Mouse (Mus musculus) testis, adult 2 months (tissue): ENCODE measurements at regions not wholly inside any gene's neighbourhood (a gene's known extent, or its start where the extent isn't known, plus 50 kb on each side); places are given as distances from the start of the nearest gene placed in this dataset.

ENCODE experiments used
- CTCF ChIP-seq: fragments of 200-500 bp; IDR thresholded peaks from 2 replicates; pipeline ENCODE4 v1.5.1; 2012; ENCODE audit warnings: low read depth, mild to moderate bottlenecking, inconsistent platforms, low read length, moderate library complexity; ENCODE audit not compliant: control insufficient read depth, insufficient read depth, insufficient replicate concordance
- POLR2A ChIP-seq: fragments of 200-500 bp; IDR thresholded peaks from 2 replicates; pipeline ENCODE4 v1.6.1; 2012; ENCODE audit warnings: low read depth, mild to moderate bottlenecking, inconsistent platforms, low read length, moderate library complexity; ENCODE audit not compliant: control insufficient read depth

GRCm38 (mm10) chr2:92735784-92736183 is 136.3 kb downstream of the Chst1 start:
- TF ChIP-seq POLR2A = no peak
- TF ChIP-seq CTCF = no peak
